Mouse (Mus musculus): ENCODE data around the gene Cblb.

DNA sequence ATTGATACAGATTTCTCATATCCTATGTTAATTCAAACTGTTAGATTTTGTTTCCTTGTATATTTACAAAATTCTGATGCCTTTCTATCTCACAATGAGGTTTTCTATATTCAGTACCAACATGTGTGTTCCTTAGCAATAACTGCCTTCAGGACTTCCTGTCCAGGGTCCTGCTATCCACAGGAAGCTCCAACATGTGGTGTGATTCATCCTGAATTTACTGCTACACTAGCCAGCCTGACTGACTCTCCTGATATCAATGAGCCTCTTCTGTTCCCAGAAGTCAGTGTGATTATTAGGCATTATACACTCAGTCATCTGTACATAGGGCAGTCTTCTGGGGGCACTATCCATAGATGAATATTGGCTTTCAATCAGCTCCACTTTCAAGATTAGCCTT, 30.2 kb upstream of the Cblb start:
- no peak for TF ChIP-seq CTCF (IDR thresholded peaks at IDR 0.05)
- TF ChIP-seq EP300 (IDR thresholded peaks at IDR 0.05) = no peak
